Mouse (Mus musculus) thymus, adult 2 months (tissue): ENCODE results near the gene Trpc7. TPM values are rescaled to one million over a fixed set of nuclear protein-coding genes. Genes with fewer than 3 reads are reported as not detected.

Experiments used
- DNase-seq: peaks from one replicate; pipeline ENCODE4 v3.0.0; 2021
- H3K27ac ChIP-seq: fragments of 200-500 bp; 2 replicates; pipeline ENCODE4 v1.5.1; 2012; ENCODE audit warnings: low read length, control low read depth; ENCODE audit not compliant: control insufficient read depth, insufficient read depth
- H3K27me3 ChIP-seq: fragments of 200-500 bp; 2 replicates; pipeline ENCODE4 v1.6.1; 2012; ENCODE audit warnings: mild to moderate bottlenecking, low read length, moderate library complexity, mixed read lengths; ENCODE audit not compliant: control insufficient read depth, insufficient read depth
- H3K36me3 ChIP-seq: fragments of 200-500 bp; 2 replicates; pipeline ENCODE4 v1.6.1; 2012; ENCODE audit warnings: mild to moderate bottlenecking, low read length, moderate library complexity; ENCODE audit not compliant: control insufficient read depth, insufficient read depth
- H3K4me1 ChIP-seq: fragments of 200-500 bp; replicated peaks from 2 replicates; pipeline ENCODE4 v1.6.1; 2012; ENCODE audit warnings: low read length; ENCODE audit not compliant: control insufficient read depth, insufficient read depth
- H3K4me3 ChIP-seq: fragments of 200-500 bp; 2 replicates; pipeline ENCODE4 v1.5.1; 2012; ENCODE audit warnings: mild to moderate bottlenecking, low read length, control low read depth, moderate library complexity; ENCODE audit not compliant: control insufficient read depth, insufficient read depth
- CTCF ChIP-seq: fragments of 200-500 bp; IDR thresholded peaks from 2 replicates; pipeline ENCODE4 v1.5.1; 2012; ENCODE audit warnings: mild to moderate bottlenecking, control low read depth, low read length, moderate library complexity, borderline replicate concordance; ENCODE audit not compliant: control insufficient read depth, poor library complexity, insufficient read depth; ENCODE audit errors: extremely low read depth
- POLR2A ChIP-seq: fragments of 200-500 bp; IDR thresholded peaks from 2 replicates; pipeline ENCODE4 v1.6.1; 2012; ENCODE audit warnings: mild to moderate bottlenecking, low read length, control low read depth, moderate library complexity; ENCODE audit not compliant: control insufficient read depth, poor library complexity, insufficient read depth; ENCODE audit errors: extremely low read depth
- whole genome bisulfite sequencing: fragments of 180-500 bp; shearing (Covaris S2); methylation state at CpG from one replicate; pipeline ENCODE4 v1.1.7; 2018; 5-methylcytosine and 5-hydroxymethylcytosine counted together
- polyA plus RNA-seq: library from polyadenylated mRNA; depleted of rRNA; stranded (reverse); fragments of >200 nt; gene quantifications from 2 replicates; pipeline ENCODE4 v1.2.3, GENCODE M21; 2012

Trpc7 gene
- polyA plus RNA-seq, 1 experiment: 0.05 TPM

DNA sequence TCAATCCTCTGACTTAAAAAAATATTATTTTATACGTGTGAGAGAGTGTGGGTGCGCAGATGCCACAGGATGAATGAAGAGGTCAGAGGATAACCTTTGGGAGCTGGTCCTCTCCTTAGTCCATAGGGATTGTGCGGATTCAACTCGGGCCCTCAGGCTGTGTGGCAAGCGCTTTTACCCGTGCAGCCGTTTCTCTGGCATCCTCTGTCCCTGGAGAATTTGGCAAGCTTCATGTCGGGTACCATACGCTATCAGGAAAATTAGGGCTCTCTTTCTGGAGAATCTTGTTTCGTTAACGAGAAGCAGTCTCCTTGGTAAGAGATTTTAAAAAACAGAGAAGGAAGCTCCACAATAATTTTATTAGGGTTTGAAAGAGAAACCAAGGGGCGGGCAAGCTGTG, 15.3 kb upstream of the Trpc7 start:
- Histone ChIP-seq H3K27ac (no peak overlapping the region), H3K4me3 (no peak overlapping the region), H3K4me1 (no peaks in the 10 kb centered on the region), H3K36me3 (no peaks in the 10 kb centered on the region), H3K27me3 (no peaks in the 10 kb centered on the region)
- WGBS: 89% methylated on average over 12 of the region's 12 CpGs
- TF ChIP-seq CTCF (no peak), POLR2A (no peak)
- DNase-seq: no peak

DNA sequence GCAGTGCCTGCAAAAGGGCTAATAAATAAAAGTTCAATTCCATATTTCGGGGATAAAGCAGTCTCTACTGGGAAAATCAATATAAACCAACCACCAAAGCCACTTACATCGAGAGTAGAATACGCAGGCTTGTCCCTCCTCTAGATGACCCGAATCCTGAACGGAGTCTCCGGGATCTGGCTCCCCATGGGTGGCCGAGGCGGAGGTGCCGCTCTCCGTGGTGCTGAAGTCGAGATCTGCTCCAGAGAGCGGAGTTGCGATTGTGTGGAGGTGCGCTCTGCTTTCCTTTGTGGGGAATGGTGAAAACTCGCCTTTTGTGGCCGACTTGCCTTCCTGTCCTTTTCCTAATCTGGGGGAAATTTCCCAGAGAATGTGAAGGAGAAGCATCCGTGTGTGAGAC, 407 bp downstream of the Trpc7 start:
- Histone ChIP-seq H3K27me3 (no peaks in the 10 kb centered on the region), H3K36me3 (no peaks in the 10 kb centered on the region), H3K27ac (no peak overlapping the region), H3K4me1 (no peaks in the 10 kb centered on the region), H3K4me3 (no peak overlapping the region)
- TF ChIP-seq POLR2A: no peak
- no peak for TF ChIP-seq CTCF
- WGBS: 15% methylated on average over 17 of the region's 17 CpGs
- DNase-seq: peak; percentile 3

DNA sequence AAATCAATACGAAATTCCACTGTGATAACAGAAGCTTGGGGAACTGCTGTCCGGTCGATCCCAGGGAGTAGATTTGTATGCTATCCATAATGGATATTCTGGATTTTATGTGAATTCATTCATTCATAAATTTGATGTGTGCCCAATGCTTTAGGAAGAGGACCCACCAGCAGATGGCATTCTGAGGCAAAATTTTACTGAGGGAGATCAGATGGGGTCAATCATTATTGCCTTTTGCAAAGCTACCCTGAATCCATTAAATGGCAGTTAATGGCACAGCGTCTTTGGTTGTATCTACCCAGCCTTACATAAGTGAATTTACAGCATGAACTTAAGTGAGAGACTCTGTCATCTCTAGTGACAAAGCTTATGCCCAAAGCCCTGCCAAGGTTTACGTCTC, 1.2 kb downstream of the Trpc7 start:
- Histone ChIP-seq H3K36me3 (no peaks in the 10 kb centered on the region), H3K27me3 (no peaks in the 10 kb centered on the region), H3K4me3 (no peak overlapping the region), H3K27ac (no peak overlapping the region), H3K4me1 (no peaks in the 10 kb centered on the region)
- WGBS: 93% methylated on average over 5 of the region's 5 CpGs
- no peak for TF ChIP-seq POLR2A
- DNase-seq: no peak

GRCm38 (mm10) chr13:56889888-56890287, 5.9 kb downstream of the Trpc7 start:
- Histone ChIP-seq H3K4me1 (no peaks in the 10 kb centered on the region), H3K36me3 (no peaks in the 10 kb centered on the region), H3K27me3 (no peaks in the 10 kb centered on the region), H3K27ac (no peak overlapping the region), H3K4me3 (no peak overlapping the region)
- 84% methylated on average over 7 of the region's 7 CpGs for WGBS
- DNase-seq: no peak
- TF ChIP-seq CTCF: no peak
- no peak for TF ChIP-seq POLR2A

- Histone ChIP-seq H3K27ac (no peak overlapping the region), H3K36me3 (no peaks in the 10 kb centered on the region), H3K27me3 (no peaks in the 10 kb centered on the region), H3K4me3 (no peak overlapping the region), H3K4me1 (no peaks in the 10 kb centered on the region)
- 91% methylated on average over 12 of the region's 12 CpGs for WGBS
- TF ChIP-seq POLR2A (no peak), CTCF (no peak)
- no peak for DNase-seq
Measured at GRCm38 (mm10) chr13:56882931-56883330, 12.9 kb downstream of the Trpc7 start.

DNA sequence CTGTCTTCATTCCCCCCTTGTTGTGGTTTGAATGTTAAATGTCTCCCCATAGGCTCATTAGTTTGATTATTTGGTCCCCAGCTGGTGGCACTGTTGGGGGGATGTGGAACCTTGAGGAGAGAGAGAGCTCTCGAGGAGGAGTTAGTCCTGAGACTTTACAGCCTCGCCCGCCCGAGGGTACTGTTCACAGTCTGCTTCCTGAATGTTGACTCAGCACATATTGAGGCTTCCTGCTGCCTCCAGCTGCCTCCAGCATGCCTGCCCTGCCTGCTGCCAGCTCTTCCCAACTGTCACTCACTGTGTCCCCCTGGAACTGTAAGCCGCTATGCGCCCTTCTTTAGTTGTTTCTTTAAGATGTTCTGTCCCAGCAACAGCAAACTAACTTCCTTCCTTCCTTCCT, 31.2 kb downstream of the Trpc7 start:
- TF ChIP-seq CTCF (no peak), POLR2A (no peak)
- H3K27me3 ChIP-seq: no peaks in the 10 kb centered on the region
- DNase-seq: no peak
- H3K36me3 ChIP-seq: no peaks in the 10 kb centered on the region
- no peaks in the 10 kb centered on the region for H3K4me1 ChIP-seq
- no peak overlapping the region for H3K4me3 ChIP-seq
- no peak overlapping the region for H3K27ac ChIP-seq
- WGBS: 78% methylated on average over 6 of the region's 6 CpGs

- H3K36me3 ChIP-seq: no peaks in the 10 kb centered on the region
- DNase-seq: no peak
- no peak overlapping the region for H3K4me3 ChIP-seq
- no peaks in the 10 kb centered on the region for H3K4me1 ChIP-seq
- no peak for TF ChIP-seq CTCF
- TF ChIP-seq POLR2A: no peak
- H3K27ac ChIP-seq: no peak overlapping the region
- no peaks in the 10 kb centered on the region for H3K27me3 ChIP-seq
- WGBS: 80% methylated on average over 6 of the region's 6 CpGs
Measured at GRCm38 (mm10) chr13:56862011-56862410, 33.8 kb downstream of the Trpc7 start.
